Mouse (Mus musculus) lung, adult 2 months (tissue): ENCODE measurements around the gene Hist1h2ae. TPM values are rescaled to one million over a fixed set of nuclear protein-coding genes. Genes with fewer than 3 reads are reported as not detected.
"Not testable (repeated sequence)": the region's sequence is repeated elsewhere in the genome, so short reads cannot be mapped to it uniquely, and the experiment has no call there.

Experiments
- DNase-seq: peaks from one replicate; pipeline ENCODE4 v3.0.0; 2022
- H3K4me1 ChIP-seq: fragments of 200-500 bp; 2 replicates; pipeline ENCODE4 v1.6.1; 2011; ENCODE audit warnings: low read length; ENCODE audit not compliant: control insufficient read depth, insufficient read depth
- H3K4me3 ChIP-seq: fragments of 200-500 bp; replicated peaks from 2 replicates; pipeline ENCODE3; 2011; ENCODE audit warnings: low read depth, mild to moderate bottlenecking, control low read depth, low read length; ENCODE audit errors: extremely low read depth
- CTCF ChIP-seq: fragments of 200-500 bp; IDR thresholded peaks from 2 replicates; pipeline ENCODE4 v1.5.1; 2011; ENCODE audit warnings: mild to moderate bottlenecking, low read length, control low read depth; ENCODE audit not compliant: insufficient read depth
- POLR2A ChIP-seq: fragments of 200-500 bp; IDR thresholded peaks from 2 replicates; pipeline ENCODE4 v1.6.1; 2011; ENCODE audit warnings: low read depth, mild to moderate bottlenecking, control low read depth, low read length, borderline replicate concordance; ENCODE audit errors: extremely low read depth
- WGBS: fragments of 180-500 bp; shearing (Covaris S2); methylation state at CpG from one replicate; pipeline ENCODE4 v1.1.7; 2018; 5-methylcytosine and 5-hydroxymethylcytosine counted together
- polyA plus RNA-seq: library from polyadenylated mRNA; depleted of rRNA; stranded (reverse); fragments of >200 nt; gene quantifications from 2 replicates; pipeline ENCODE4 v1.2.3, GENCODE M21; 2012

Hist1h2ae gene
- polyA plus RNA-seq, 1 experiment: 1.8 TPM

DNA sequence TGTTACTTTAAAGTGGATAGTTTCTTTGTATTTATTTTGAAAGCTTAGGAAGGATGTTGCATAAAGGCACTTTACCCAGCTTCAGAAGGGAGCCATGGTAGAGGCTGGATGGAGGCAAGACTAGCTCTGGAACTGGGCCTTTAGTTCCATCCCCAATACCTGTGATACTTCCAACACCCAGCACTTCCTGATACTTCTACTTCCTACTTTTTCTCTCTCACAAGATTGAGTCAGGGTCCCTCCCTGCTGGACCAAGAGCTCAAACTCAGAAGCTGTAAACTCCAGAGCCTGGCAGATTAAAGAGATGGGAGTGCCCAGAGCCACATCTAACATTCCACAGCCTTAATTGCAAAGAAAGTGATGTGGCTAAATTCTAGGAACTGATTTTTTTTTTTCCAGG, 13.3 kb upstream of the Hist1h2ae start:
- Histone ChIP-seq H3K4me3 (peak overlapping the region; percentile 11), H3K4me1 (peaks cover 2% of the 10 kb centered on the region; the same call in 1 of the 2 replicates)
- peak; percentile 15 for DNase-seq
- TF ChIP-seq CTCF (no peak), POLR2A (no peak)

GRCm38 (mm10) chr13:23583387-23584068, 12.5 kb upstream of the Hist1h2ae start:
- H3K4me1 ChIP-seq: peaks cover 2% of the 10 kb centered on the region; the same call in 1 of the 2 replicates
- TF ChIP-seq CTCF (no peak), POLR2A (no peak)
- no peak overlapping the region for H3K4me3 ChIP-seq
- no peak for DNase-seq

DNA sequence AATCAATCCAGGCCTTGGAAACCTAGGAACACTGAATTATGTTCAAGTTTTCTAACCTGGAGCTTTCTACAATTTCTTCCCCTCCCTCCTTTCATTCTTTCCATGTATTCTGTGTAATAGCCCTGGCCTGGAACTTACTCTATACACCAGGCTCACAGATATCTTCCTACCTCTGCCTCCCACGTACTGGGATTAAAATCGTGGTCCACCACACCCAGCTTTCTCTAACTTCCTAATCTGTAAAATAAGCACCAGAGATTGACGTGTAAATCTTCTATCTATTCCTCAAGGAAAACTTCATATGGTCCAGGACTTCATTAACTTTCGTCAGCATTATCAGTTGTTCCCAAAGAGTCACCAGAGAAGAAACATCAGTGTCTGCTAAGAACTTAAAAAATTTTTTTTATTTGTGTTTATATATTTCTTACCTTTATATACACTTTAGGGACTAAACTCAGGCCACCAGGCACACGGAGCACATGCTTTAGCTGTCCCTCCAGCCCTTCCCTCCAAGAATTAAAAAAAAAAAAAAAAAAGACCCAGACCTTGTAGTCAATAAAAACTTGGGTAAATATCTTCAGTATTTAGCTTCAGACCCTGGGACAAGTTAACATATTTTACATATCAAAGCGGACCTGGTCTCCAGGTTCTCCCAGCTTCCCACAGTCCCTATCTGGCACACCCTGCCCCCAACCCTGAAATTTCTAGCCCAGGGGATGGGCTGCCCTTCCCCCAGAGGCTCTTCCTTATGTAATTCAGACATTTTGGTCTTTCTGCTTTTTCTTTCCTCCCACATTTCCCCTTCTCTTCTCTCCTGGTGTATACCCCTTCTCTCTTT, 11.4 kb upstream of the Hist1h2ae start:
- no peak for TF ChIP-seq CTCF
- TF ChIP-seq POLR2A: no peak
- no peak for DNase-seq
- H3K4me3 ChIP-seq: peak overlapping the region; percentile 73
- peaks cover 2% of the 10 kb centered on the region; the same call in 1 of the 2 replicates for H3K4me1 ChIP-seq
- 21% methylated on average over 6 of the region's 6 CpGs for WGBS

- TF ChIP-seq POLR2A (peak; percentile 100), CTCF (no peak)
- under 1% methylated on average over 43 of the region's 43 CpGs for WGBS
- peak; percentile 96 for DNase-seq
- peak within 1 kb of the TSS; percentile 73 for H3K4me3 ChIP-seq
- H3K4me1 ChIP-seq: peaks cover 2% of the 10 kb centered on the region; the same call in 1 of the 2 replicates
Measured at GRCm38 (mm10) chr13:23581408-23582218, 10.6 kb upstream of the Hist1h2ae start, which contains the start of gene Hist1h4d. Hist1h4d (plus strand) TSS chr13:23581598.

DNA sequence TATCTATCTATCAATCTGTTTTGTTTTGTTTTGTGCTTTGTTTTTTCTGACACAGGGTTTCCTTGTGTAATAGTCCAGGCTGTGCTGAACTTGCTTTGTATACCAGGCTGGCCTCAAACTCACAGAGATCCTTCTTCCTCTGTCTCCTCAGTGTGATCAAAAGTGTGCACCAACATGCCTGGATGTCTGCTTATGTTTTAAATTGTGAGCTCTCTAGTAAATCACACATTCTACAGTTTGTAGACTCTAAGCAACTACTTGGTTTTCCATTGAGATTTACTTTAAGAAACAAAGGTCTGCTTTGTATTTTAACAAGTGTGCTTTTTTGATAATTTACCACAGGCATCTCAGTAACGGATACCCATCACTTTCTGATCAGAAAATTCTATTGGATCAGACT, 6.8 kb upstream of the Hist1h2ae start:
- Histone ChIP-seq H3K4me1 (no peaks in the 10 kb centered on the region), H3K4me3 (no peak overlapping the region)
- WGBS: 89% methylated on average over 1 of the region's 1 CpGs
- no peak for DNase-seq
- TF ChIP-seq CTCF: no peak
- TF ChIP-seq POLR2A: no peak

DNA sequence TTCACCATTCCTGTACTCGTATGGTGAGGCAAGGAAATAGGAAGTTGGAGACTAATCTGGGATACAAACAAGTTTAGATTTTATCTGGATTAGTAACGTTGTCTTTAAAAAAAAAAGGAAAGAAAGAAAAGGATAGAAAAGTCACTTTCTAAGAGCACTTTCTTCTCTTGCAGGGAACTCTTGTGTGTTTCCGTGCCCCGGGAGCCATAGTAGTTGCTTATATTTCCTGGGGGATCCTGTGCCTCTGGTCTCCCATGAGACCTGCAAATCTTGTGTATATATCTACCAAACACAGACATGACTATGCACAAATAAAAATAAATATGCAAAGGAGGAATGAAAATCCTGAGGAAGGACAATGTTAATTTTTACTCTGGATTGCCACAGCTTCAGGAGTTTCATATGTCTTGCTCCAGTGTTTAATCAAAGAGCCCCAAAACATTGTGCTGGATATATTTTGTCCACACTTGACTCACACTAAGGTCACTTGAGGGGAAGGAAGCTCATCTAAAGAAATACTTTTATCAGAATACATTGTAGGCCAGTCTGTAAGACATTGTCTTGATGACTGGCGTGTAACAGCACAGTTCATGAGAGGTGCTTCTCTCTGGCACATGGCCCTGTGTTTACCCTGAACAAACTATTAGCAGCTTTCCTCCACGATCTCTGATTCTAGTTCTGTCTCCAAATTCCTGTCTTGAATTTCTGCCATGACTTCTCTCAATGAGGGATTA, 6.1 kb upstream of the Hist1h2ae start:
- no peak for DNase-seq
- TF ChIP-seq CTCF (no peak), POLR2A (no peak)
- 52% methylated on average over 6 of the region's 6 CpGs for WGBS
- no peak overlapping the region for H3K4me3 ChIP-seq
- H3K4me1 ChIP-seq: no peaks in the 10 kb centered on the region

DNA sequence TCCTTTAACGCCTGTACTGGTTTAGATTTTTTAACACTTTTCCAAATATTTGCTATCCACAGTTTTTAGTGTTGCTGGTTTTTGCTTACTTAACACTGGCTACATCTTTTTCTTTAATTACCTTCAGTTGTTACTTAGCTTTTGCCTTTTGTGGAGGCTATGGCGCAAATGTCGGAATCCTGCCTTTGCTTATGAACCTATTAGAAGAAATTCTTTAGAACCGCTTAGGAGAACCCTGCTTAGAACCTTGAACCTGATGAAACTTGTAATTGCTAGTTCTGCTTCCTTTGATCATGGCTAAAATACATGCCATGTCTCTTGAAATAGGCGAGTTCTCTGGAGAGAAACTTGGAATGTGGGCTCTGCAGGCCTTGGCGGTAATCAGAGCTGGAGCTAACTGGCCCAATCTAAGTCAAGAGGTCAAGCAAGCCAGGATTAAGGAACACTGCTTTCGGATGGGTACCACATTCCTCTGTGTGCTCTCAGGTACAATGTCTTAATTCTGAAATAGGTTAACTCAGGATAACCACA, 5.4 kb upstream of the Hist1h2ae start:
- Histone ChIP-seq H3K4me3 (no peak overlapping the region), H3K4me1 (no peaks in the 10 kb centered on the region)
- DNase-seq: no peak
- no peak for TF ChIP-seq POLR2A
- TF ChIP-seq CTCF: no peak
- 43% methylated on average over 7 of the region's 7 CpGs for WGBS

GRCm38 (mm10) chr13:23575864-23576313, 4.9 kb upstream of the Hist1h2ae start:
- DNase-seq: peak; percentile 32
- H3K4me1 ChIP-seq: not testable (repeated sequence)
- 2% methylated on average over 17 of the region's 40 CpGs for WGBS
- peak overlapping the region; percentile 54 for H3K4me3 ChIP-seq
